Mouse (Mus musculus) right cerebral cortex, adult 18-20 months (tissue): ENCODE measurements around the gene Kif23.

Experiments
- DNase-seq: peaks from one replicate; pipeline ENCODE4 v3.0.0; 2022; ENCODE audit warnings: mixed read lengths

The Kif23 gene

GRCm38 (mm10) chr9:61946623-61947401 is at the start of gene Kif23:
Gene Kif23 (minus strand): TSS chr9:61946774.
- peak; percentile 94 for DNase-seq

- no peak for DNase-seq
These were observed 44.6 kb upstream of the Kif23 start for GRCm38 (mm10) chr9:61991158-61991557.

GRCm38 (mm10) chr9:61990738-61991137 is 44.2 kb upstream of the Kif23 start:
- no peak for DNase-seq

GRCm38 (mm10) chr9:61986055-61986454 is 39.5 kb upstream of the Kif23 start:
- DNase-seq: no peak

- DNase-seq: peak; percentile 39
These were observed 38.7 kb upstream of the Kif23 start for GRCm38 (mm10) chr9:61985183-61985863.

GRCm38 (mm10) chr9:61982940-61983620 is 36.5 kb upstream of the Kif23 start:
- no peak for DNase-seq

GRCm38 (mm10) chr9:61981876-61982275 is 35.3 kb upstream of the Kif23 start:
- DNase-seq: no peak

- DNase-seq: no peak
These were observed 33.4 kb upstream of the Kif23 start for GRCm38 (mm10) chr9:61979983-61980382.

GRCm38 (mm10) chr9:61977258-61977945 is 30.8 kb upstream of the Kif23 start:
- no peak for DNase-seq

GRCm38 (mm10) chr9:61972031-61972430 is 25.5 kb upstream of the Kif23 start:
- no peak for DNase-seq

GRCm38 (mm10) chr9:61971045-61971444 is 24.5 kb upstream of the Kif23 start:
- no peak for DNase-seq

- peak; percentile 67 for DNase-seq
These were observed 20.8 kb upstream of the Kif23 start for GRCm38 (mm10) chr9:61967357-61967756.

GRCm38 (mm10) chr9:61965987-61966386 is 19.4 kb upstream of the Kif23 start:
- no peak for DNase-seq

- DNase-seq: peak; percentile 60
These were observed 18.9 kb upstream of the Kif23 start for GRCm38 (mm10) chr9:61965411-61965930.

- DNase-seq: no peak
These were observed 16.8 kb upstream of the Kif23 start for GRCm38 (mm10) chr9:61963356-61963755.

GRCm38 (mm10) chr9:61961181-61961580 is 14.6 kb upstream of the Kif23 start:
- DNase-seq: no peak

GRCm38 (mm10) chr9:61960753-61961152 is 14.2 kb upstream of the Kif23 start:
- no peak for DNase-seq

GRCm38 (mm10) chr9:61959921-61960569 is 13.5 kb upstream of the Kif23 start:
- DNase-seq: no peak

- DNase-seq: no peak
These were observed 8.1 kb upstream of the Kif23 start for GRCm38 (mm10) chr9:61954707-61955106.

- no peak for DNase-seq
These were observed 5.7 kb upstream of the Kif23 start for GRCm38 (mm10) chr9:61952241-61952640.

GRCm38 (mm10) chr9:61947402-61948346 is 1.1 kb upstream of the Kif23 start:
- DNase-seq: peak; percentile 74
